Mouse (Mus musculus): ENCODE results near the gene Tns2.

Gene Tns2

GRCm38 (mm10) chr15:102091688-102092087 is 8.5 kb upstream of the Tns2 start:
- no peak for DNase-seq (ENCODE audit: low spot score in 2 of 2)

GRCm38 (mm10) chr15:102092222-102092621 is 8.0 kb upstream of the Tns2 start:
- no peak for DNase-seq (ENCODE audit: low spot score in 2 of 2)

DNA sequence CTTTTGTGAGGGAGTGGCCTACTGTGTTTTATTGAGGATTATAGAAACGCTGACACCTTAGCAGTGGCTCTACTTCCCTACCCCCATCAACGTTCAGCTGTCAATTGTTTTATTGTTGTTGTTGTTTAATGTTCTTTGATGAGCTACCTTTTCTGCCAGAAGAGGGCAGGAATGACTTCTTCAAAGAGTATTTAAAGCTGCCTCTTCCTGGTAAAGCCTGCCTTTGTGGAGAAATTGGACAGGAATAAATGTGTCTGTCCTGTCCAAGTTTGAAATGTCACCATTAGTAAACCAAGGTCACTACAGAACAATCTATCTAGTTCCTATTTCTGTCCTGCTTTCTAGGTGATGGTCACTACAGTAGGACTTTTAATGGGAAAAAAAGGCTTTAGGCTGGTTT is 6.1 kb upstream of the Tns2 start:
- no peak for DNase-seq (ENCODE audit: low spot score in 2 of 2)

DNA sequence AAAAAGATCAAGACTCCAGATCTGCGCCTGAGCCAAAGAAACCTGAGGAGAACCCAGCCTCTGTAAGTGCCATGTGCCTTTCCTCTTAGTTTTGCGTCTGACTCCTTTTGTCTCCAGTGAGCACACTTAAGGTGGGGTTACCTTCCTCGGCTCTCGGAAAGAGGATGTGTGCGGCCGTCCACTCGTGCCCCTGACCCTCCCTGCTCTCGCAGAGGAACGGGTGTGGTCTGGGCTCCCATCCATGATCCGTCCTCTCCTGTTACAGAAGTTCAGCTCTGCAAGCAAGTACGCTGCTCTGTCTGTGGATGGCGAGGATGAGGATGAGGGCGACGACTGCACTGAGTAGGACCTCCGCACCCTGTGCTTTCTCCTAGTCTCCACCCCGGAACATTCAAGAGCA is 5.2 kb upstream of the Tns2 start:
- no peak for DNase-seq (ENCODE audit: low spot score in 2 of 2)

DNA sequence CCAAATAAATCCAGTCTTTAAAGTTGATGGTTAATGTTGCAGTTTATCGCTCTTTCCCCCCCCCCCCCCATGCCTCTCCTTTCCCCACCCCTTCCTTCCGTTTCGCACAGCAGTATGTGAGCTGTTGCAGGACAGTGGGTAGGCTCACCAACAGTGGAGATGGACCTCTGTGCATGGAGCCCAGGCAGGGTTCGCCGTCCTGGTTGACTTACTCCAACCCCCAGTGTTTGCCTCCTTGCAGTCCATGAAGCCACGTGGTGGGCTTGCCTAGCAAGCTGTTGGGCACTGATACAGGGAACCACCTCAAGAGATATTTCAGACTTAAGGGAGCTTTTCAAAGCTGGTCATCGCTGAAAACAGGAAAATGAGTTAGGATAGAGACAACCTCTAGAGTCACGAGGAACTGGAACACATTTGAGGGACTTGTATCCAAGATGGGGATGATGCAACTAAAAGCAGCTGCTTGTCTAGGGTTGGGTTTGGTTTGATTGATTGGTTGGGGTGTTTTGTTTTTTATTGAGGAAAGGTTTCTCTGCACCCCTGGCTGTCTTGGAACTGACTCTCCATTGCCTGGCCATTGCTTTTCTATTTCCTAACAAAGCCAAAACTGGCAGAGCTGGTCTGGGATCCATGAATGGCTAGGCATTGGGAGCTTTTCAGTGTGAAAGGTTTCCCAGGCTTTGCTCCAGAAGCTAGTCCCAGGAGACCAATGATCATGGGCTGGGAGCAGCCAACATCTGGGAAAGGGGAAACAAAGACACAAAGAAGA is 2.9 kb upstream of the Tns2 start:
- no peak for DNase-seq (ENCODE audit: low spot score in 2 of 2)

DNA sequence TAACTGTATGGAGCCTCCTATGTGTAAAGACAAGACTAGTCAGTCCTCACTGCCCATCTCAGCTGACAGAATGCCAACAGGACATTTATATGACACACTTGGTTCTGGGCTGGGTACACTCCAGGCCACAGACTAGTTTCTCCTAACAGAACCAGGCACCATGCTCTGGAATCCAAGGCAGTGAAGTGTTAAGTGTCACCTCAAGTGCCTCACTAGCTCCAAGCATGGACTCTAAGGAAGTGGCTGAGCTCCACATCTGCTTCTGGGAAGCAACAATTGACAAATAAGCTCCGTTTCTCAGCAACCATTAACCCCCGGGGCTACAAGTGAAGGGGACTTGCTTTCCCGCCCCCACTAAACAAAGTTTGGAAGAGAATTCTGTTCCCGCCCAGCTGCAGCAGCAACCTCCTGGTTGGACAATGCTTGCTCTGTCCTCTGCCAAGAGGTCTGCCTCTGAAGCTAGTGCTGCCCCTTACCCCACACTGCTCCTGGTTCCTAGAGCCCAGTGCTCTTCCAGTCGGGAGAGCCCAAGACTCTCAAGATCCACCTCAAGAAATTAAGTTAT is 2.1 kb upstream of the Tns2 start:
- DNase-seq (ENCODE audit: low spot score in 2 of 2) = no peak

DNA sequence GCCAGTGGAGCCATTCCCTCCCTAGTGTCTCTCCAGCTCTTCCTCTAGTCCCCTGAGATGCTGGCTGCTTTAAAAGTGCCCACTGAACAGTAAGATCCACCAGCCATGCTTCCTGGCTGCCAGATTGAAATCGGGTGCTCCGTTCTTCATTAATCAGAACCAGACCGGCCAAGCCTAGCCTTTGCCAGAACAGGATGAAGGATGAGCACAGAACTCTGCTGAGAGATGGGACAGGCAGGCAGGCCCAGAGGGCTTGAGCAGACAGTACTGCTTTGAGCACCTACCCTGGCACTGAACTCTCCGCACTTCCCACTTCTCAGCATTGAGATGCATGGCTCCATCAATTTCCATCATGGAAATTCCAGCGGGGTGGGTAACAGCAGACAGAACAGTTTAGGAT is 953 bp upstream of the Tns2 start:
- no peak for DNase-seq (ENCODE audit: low spot score in 2 of 2)

- DNase-seq (ENCODE audit: low spot score in 2 of 2) = no peak
Observed at GRCm38 (mm10) chr15:102099771-102100160, 447 bp upstream of the Tns2 start.

DNA sequence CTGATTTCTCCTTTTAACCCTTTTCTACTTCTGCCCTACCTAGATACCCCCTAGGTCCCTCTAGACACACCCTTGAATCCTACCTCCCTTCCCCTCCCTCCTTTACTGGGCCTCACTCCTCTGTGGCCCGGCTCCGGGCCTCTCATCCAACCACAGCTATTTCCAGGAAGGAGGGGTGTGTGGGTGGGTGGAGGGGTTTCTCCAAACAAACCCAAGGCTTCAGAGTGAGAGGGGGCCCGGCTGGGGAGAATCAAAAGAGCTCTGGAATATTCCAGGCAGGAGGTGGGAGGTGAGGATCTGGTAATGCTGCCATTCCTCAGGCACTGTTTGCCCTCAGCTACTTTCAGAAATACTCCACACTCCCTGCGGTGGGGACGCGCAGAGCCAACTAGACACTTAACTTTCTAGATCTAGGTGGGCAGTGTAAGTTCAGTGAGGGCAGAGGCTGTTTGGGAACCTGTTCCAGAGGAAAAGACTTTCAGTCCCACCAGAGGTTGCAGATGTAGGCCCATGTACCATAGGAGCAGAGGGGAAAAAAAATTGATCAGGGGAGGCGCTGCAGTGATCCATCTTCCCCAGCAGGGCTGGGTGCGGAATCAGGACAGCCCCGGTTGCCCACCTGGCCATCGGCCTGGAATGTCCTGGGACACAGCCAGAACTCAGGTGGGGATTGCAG is 921 bp downstream of the Tns2 start:
- DNase-seq (ENCODE audit: low spot score in 2 of 2) = no peak

GRCm38 (mm10) chr15:102101672-102102541 is 1.7 kb downstream of the Tns2 start:
- DNase-seq (ENCODE audit: low spot score in 2 of 2) = no peak

- DNase-seq (ENCODE audit: low spot score in 2 of 2) = no peak
Observed at GRCm38 (mm10) chr15:102102548-102103121, 2.4 kb downstream of the Tns2 start.

DNA sequence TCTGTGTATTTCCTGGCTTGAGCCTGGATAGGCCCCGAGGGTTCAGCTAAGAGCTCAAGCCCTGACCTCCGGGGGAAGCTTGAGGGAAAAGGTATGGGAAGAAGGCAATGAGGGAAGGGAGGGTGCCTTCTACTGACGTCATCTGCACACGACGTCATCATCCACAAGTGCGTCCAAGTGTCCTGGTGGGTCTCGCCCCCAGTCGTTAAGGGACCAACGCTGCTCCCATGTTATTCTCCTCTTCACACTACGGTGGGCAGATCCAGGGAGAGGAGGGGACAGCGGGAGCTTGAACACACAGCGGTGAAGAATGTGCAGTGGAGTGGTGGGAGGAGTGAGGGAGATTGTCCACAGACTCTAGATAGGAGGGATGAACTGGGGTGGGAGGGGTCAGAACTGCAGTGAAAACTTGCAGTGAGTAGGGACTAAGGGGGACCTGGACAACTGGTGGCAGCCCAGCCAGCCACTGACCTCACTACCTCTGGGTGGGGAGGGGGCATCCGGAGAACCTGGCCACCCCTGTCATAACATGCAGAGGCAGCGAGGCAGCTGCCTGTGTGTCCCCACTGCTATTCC is 3.2 kb downstream of the Tns2 start:
- no peak for DNase-seq (ENCODE audit: low spot score in 2 of 2)

DNA sequence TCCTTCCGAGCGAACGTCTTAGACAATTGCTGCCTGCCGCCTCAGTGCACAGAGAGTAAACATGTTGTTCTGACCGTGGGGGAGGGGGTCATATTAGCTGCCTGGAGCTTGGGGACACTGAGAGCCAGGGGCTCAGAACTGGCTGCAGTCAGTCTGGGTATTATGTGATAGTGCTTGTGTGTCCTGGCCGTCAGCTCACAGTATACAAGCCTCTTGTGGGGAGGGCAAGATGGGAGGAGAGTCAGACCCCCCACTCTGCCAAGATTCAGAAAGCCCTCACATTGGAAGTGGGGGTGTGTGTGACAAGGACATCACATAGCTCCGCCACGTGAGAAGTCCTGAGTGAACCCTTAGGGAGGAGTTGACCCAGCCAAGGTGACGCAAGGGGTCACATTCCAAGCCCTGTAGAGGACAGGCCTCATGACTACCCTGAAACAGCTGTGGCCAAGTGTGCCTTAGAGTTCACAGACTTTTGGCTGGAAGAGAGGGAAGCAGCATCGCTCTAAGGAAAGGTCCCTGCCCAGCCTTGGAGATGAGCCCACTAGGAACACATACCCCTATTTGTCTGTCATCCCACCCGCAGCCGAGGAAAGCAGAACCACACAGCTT is 3.8 kb downstream of the Tns2 start:
- DNase-seq (ENCODE audit: low spot score in 2 of 2) = no peak

GRCm38 (mm10) chr15:102105360-102105759 is 5.1 kb downstream of the Tns2 start:
- DNase-seq (ENCODE audit: low spot score in 2 of 2) = no peak

DNA sequence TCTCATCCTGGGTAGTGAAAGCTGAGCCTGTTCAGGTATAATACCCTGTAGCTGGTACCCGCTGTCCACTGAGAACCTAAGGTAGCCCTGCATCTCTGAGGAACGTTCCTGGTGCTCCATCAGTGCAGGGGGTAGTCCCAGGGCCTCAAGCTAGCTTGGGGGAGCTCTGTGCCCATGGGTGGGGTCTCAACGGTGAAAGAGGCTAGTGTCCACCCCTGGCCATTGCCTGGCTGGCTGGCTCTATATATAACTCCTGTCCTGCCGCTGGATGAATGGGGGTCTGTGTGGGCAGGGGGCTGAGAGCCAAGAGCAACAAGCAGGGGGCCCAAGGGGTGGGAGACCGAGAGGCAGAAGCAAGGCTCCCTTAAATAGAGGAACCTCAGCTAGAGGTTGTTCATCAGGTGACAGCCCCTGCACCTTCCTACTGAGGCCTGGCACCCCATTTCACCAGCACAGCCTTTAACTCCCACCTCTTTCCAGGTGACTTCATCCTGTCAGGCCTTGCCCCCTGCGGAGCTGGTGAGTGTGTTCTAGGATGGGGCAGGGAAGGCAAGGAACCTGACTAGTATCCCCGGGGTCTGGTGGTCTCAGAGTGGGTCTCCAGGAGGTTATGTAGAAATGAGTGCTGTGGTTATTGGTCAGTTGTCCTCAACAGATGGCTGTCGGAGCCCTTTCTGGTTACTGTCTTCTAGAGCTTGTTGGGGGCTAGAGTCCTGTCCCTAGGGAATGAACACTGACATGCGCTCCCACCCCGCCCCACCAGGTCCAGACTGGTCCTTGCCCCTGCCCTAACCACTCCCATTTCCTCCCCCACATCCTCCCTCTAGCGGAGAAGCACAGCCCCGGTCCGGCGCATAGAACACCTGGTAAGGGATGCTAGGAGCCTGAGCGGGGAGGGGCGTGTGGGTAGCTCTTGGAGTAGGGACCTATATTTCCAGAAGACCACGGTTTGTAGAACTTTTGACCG is 5.8 kb downstream of the Tns2 start:
- no peak for DNase-seq (ENCODE audit: low spot score in 2 of 2)

- DNase-seq (ENCODE audit: low spot score in 2 of 2) = no peak
Observed at GRCm38 (mm10) chr15:102106754-102107456, 6.7 kb downstream of the Tns2 start.

- DNase-seq (ENCODE audit: low spot score in 2 of 2) = peak in 1 of 2 experiments; percentile 78
Observed at GRCm38 (mm10) chr15:102107689-102108573, 7.7 kb downstream of the Tns2 start.

Data from cerebellum, postnatal 4 days (tissue).